Mouse (Mus musculus) neural tube, embryonic 13.5 days (tissue): ENCODE measurements around the gene 6430550D23Rik. TPM values are rescaled to one million over a fixed set of nuclear protein-coding genes. Genes with fewer than 3 reads are reported as not detected.
A peak's percentile ranks its signal among the peaks of the same experiment; 100 is the strongest.

Source experiments
- ATAC-seq: fragments of 200-750 bp; cut with Nextera tagmentation; 2 replicates; pipeline ENCODE4 v1.8.0; 2017; ENCODE audit warnings: low read depth, mild to moderate bottlenecking, moderate TSS enrichment, moderate library complexity
- H3K27ac ChIP-seq: fragments of 300-500 bp; sonication (generic); replicated peaks from 2 replicates; pipeline ENCODE4 v1.5.1; 2015; ENCODE audit warnings: moderate library complexity, mild to moderate bottlenecking, inconsistent platforms
- H3K27me3 ChIP-seq: fragments of 300-500 bp; sonication (generic); 2 replicates; pipeline ENCODE4 v1.6.1; 2015; ENCODE audit warnings: mild to moderate bottlenecking, inconsistent platforms
- H3K36me3 ChIP-seq: fragments of 300-500 bp; sonication (generic); 2 replicates; pipeline ENCODE4 v1.6.1; 2015; ENCODE audit warnings: mild to moderate bottlenecking, inconsistent platforms
- H3K4me1 ChIP-seq: fragments of 300-500 bp; sonication (generic); replicated peaks from 2 replicates; pipeline ENCODE4 v1.6.1; 2015; ENCODE audit warnings: inconsistent platforms
- H3K4me2 ChIP-seq: fragments of 300-500 bp; sonication (generic); 2 replicates; pipeline ENCODE4 v1.6.1; 2015; ENCODE audit warnings: inconsistent platforms, mild to moderate bottlenecking, moderate library complexity
- H3K4me3 ChIP-seq: fragments of 300-500 bp; sonication (generic); 2 replicates; pipeline ENCODE4 v1.5.1; 2015; ENCODE audit warnings: mild to moderate bottlenecking, inconsistent platforms
- H3K9ac ChIP-seq: fragments of 300-500 bp; sonication (generic); 2 replicates; pipeline ENCODE4 v1.6.1; 2015; ENCODE audit warnings: moderate library complexity, mild to moderate bottlenecking, inconsistent platforms
- H3K9me3 ChIP-seq: fragments of 300-500 bp; sonication (generic); 2 replicates; pipeline ENCODE4 v1.6.1; 2016; ENCODE audit warnings: inconsistent platforms
- WGBS: fragments of 180-500 bp; shearing (Covaris S2); methylation state at CpG from one replicate; pipeline ENCODE4 v1.1.7; 2015; 5-methylcytosine and 5-hydroxymethylcytosine counted together
- polyA plus RNA-seq: library from polyadenylated mRNA; unstranded; fragments of >200 nt; fragmentation: Nextera tagmentation; extraction: Ambion mirVana; gene quantifications from 2 replicates; pipeline ENCODE4 v1.2.1, GENCODE M21; 2015

Gene 6430550D23Rik
- polyA plus RNA-seq, 1 experiment from 2014 or later = 3.4 TPM

DNA sequence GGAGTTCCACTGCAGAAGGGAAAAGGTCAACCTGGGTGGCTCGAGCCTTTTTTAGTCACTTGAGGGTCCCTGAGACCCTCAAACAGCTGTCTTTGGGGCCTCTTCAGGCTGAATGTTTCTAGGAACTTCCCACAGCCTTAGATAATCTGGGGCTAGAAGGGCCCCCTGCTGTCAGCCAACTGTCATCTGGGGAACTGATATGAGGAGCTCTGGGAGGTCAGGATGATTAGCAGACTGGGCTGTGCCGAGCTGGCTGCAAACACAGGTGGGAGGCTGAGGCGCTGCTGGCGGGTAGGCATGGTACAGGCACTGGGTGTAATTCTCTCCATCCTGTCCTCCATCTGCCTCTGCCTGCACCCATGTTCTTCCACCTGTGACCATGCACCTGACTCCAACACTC lies 18.7 kb downstream of the 6430550D23Rik start:
- no peaks in the 10 kb centered on the region for H3K4me1 ChIP-seq
- H3K36me3 ChIP-seq = peaks cover 100% of the 10 kb centered on the region
- H3K27me3 ChIP-seq = no peaks in the 10 kb centered on the region
- no peaks in the 10 kb centered on the region for H3K9me3 ChIP-seq
- no peak overlapping the region for H3K9ac ChIP-seq
- H3K4me2 ChIP-seq = no peak overlapping the region
- H3K27ac ChIP-seq = no peak overlapping the region
- H3K4me3 ChIP-seq = no peak overlapping the region
- WGBS = 87% methylated on average over 4 of the region's 4 CpGs
- ATAC-seq = no peak

DNA sequence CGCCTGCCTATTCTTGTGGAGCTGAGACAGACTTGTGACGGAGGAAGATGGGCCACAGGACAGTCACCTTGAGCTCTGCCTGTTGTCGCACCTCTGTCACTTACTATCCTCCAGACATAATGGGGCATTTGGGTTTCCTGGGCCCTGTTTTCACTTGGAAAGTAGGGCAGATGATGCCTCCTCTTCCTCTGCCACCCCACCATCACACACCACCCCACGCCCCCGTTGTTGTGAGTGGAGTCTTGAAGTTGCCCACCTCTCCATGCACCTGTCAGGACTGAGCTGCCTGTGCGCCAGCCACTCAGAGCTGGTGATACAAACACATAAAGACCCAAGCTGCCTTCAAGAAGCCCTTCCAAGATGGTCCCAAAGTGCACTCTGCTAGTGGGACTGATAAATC lies 20.6 kb downstream of the 6430550D23Rik start:
- no peak for ATAC-seq
- Histone ChIP-seq H3K36me3 (peaks cover 100% of the 10 kb centered on the region), H3K4me2 (no peak overlapping the region), H3K27me3 (no peaks in the 10 kb centered on the region), H3K4me1 (no peaks in the 10 kb centered on the region), H3K27ac (no peak overlapping the region), H3K9ac (no peak overlapping the region), H3K4me3 (no peak overlapping the region), H3K9me3 (no peaks in the 10 kb centered on the region)
- 95% methylated on average over 6 of the region's 6 CpGs for WGBS

DNA sequence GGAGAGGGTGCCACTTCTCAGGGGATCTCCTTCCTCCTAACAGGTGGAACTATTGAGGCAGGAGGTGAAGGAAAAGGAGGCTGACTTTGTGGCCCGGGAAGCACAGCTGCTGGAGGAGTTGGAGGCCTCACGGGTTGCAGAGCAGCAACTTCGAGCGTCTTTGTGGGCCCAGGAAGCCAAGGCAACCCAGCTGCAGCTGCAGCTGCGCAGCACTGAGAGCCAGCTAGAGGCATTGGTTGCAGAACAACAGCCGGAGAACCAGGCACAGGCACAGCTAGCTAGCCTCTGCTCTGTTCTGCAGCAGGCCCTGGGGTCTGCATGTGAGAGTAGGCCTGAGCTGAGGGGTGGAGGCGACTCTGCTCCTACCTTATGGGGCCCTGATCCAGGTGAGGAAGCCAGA lies 22.0 kb downstream of the 6430550D23Rik start:
- no peaks in the 10 kb centered on the region for H3K4me1 ChIP-seq
- WGBS = 92% methylated on average over 7 of the region's 7 CpGs
- 0 out of 2 replicates have a peak overlapping the region, but pooled peaks have one; percentile 1 for H3K9ac ChIP-seq
- H3K9me3 ChIP-seq = no peaks in the 10 kb centered on the region
- no peaks in the 10 kb centered on the region for H3K27me3 ChIP-seq
- no peak overlapping the region for H3K27ac ChIP-seq
- H3K36me3 ChIP-seq = peaks cover 100% of the 10 kb centered on the region
- H3K4me3 ChIP-seq = no peak overlapping the region
- ATAC-seq = no peak
- no peak overlapping the region for H3K4me2 ChIP-seq

DNA sequence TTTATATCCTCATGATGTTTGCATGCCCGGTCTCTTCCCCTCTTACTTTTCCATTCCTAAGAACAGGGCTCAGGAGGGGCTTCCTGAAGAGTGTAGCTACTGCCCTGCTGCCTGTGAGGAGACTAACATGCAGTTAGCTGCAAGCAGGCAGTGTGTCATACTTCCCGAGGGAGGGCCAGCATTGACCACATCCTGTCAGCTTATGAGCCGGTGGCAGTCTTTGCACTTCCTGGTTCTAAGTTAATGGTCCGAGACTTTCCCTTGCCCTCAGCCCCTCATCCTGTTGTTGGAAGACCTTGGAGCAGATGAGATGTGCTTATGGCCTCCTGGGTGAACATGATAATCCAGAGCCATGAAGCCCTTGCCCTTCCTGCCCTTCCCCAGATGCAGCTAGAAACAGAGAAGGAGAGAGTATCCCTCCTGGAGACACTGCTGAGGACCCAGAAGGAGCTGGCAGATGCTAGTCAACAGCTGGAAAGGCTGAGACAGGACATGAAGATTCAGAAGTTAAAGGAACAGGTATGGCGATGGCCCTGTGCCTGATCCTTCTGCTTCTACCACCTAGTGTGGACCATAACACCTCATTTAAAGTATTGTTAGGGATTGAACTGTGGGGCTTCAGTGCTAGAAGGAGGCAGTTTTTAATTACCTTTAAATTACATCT lies 28.3 kb downstream of the 6430550D23Rik start:
- no peak overlapping the region for H3K9ac ChIP-seq
- 83% methylated on average over 5 of the region's 5 CpGs for WGBS
- H3K4me1 ChIP-seq = no peaks in the 10 kb centered on the region
- peaks cover 92% of the 10 kb centered on the region for H3K36me3 ChIP-seq
- no peaks in the 10 kb centered on the region for H3K9me3 ChIP-seq
- no peak overlapping the region for H3K27ac ChIP-seq
- no peak overlapping the region for H3K4me2 ChIP-seq
- no peak for ATAC-seq
- H3K27me3 ChIP-seq = no peaks in the 10 kb centered on the region
- H3K4me3 ChIP-seq = no peak overlapping the region

DNA sequence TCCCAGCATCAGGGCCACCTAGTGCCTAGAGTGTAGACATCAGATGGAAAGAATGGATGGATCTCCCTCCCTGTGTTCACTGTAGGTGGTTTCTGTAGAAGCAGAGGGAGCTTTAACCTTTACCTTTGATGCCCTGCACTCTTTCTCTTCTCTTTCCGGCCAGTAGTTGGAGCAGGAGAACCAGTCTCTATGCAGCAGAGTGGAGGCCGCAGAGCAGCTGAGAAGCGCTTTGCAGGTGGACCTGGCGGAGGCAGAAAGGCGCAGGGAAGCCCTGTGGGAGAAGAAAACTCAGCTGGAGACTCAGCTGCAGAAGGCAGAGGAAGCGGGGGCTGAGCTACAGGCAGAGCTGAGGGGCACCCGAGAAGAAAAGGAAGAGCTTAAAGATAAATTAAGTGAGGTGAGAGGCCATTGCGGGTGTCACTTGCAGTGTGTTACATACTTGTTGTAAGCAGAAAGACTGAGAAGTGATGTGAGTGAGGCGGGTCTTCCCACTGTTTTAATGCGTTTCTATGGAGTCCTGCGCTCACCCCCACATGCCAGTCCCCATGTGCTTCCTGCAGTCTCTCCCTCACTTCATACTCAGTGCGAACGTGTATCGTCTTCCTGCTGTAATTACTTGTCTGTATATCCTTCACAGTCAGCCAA lies 33.6 kb downstream of the 6430550D23Rik start:
- peaks cover 87% of the 10 kb centered on the region for H3K36me3 ChIP-seq

DNA sequence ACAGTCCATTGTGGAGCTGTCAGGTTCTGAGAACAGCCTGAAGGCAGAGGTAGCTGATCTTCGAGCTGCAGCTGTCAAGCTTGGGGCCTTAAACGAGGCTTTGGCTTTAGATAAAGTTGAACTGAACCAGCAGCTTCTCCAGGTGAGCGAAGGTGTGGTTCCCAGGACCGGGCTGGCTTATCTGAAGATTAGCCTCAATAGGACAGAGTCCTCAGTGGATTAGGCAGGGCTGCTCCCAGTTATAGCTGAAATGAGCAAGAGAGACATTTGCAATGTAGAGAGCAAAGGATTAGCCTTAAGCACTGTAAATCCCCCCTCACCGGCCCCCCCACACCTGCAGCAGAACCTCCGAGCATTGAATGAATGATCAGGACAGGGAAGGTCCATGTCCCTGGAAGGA lies 34.4 kb downstream of the 6430550D23Rik start:
- Histone ChIP-seq H3K4me2 (no peak overlapping the region), H3K9me3 (no peaks in the 10 kb centered on the region), H3K27ac (no peak overlapping the region), H3K4me3 (no peak overlapping the region), H3K36me3 (peaks cover 90% of the 10 kb centered on the region), H3K4me1 (no peaks in the 10 kb centered on the region), H3K27me3 (no peaks in the 10 kb centered on the region), H3K9ac (no peak overlapping the region)
- 88% methylated on average over 6 of the region's 6 CpGs for WGBS
- ATAC-seq = no peak

More for the DNA sequence above, 33.6 kb downstream of the 6430550D23Rik start:
- ATAC-seq = no peak
- 86% methylated on average over 14 of the region's 14 CpGs for WGBS
- H3K4me3 ChIP-seq = no peak overlapping the region
- H3K4me2 ChIP-seq = no peak overlapping the region
- H3K9me3 ChIP-seq = no peaks in the 10 kb centered on the region
- no peaks in the 10 kb centered on the region for H3K27me3 ChIP-seq
- no peak overlapping the region for H3K9ac ChIP-seq
- no peak overlapping the region for H3K27ac ChIP-seq
- no peaks in the 10 kb centered on the region for H3K4me1 ChIP-seq

DNA sequence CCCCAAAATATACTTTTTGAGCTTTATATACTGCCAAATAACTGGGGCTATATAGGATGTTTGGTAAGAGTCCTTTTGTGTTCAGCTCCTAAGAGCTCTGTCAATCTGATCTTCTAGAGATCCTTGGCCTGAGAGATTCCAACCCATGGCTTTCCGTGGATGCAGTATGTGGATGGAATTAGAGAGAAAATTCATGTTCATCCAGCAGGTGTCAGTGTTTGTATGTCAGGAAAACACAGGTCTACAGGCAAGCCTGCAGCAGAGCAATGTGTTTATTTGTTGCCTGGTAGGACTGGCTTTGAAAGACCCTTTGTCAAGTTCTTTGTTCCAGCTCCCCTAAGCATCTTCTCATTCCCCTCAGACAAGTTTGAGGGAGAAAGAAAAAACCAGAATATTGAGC lies 44.8 kb downstream of the 6430550D23Rik start:
- ATAC-seq = 0 out of 2 replicates have a peak, but pooled peaks have one; percentile 19
- 42% methylated on average over 1 of the region's 1 CpGs for WGBS
- peaks cover 54% of the 10 kb centered on the region for H3K36me3 ChIP-seq

DNA sequence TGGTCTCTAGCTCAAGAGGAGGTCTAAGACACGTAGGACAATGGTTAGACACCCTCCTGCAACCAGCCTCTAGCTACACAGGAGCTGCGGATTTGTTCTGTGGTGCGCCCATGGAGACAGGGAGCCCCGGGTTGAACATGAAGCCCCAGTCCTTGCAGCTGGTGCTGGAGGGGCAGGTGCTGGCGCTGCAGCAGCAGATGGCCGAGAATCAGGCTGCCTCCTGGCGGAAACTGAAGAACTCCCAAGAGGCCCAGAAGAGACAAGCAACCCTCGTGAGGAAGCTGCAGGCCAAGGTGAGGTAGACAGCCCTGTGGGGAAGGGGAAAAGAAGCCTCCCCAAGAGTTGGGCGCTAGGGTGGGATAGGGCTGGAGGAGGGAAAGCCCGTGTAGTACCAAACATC lies 45.9 kb downstream of the 6430550D23Rik start:
- no peak for ATAC-seq
- H3K36me3 ChIP-seq = peaks cover 43% of the 10 kb centered on the region
- peaks cover 23% of the 10 kb centered on the region for H3K4me1 ChIP-seq
- H3K4me2 ChIP-seq = no peak overlapping the region
- H3K27me3 ChIP-seq = no peaks in the 10 kb centered on the region
- no peak overlapping the region for H3K4me3 ChIP-seq
- H3K9ac ChIP-seq = no peak overlapping the region
- no peak overlapping the region; the same call in 1 of the 2 replicates for H3K27ac ChIP-seq
- 64% methylated on average over 10 of the region's 10 CpGs for WGBS
- H3K9me3 ChIP-seq = no peaks in the 10 kb centered on the region

More for the DNA sequence above, 44.8 kb downstream of the 6430550D23Rik start:
- Histone ChIP-seq H3K4me3 (no peak overlapping the region), H3K9me3 (no peaks in the 10 kb centered on the region), H3K4me2 (no peak overlapping the region), H3K27me3 (no peaks in the 10 kb centered on the region), H3K4me1 (peaks cover 13% of the 10 kb centered on the region), H3K27ac (peak overlapping the region; percentile 65), H3K9ac (no peak overlapping the region)

DNA sequence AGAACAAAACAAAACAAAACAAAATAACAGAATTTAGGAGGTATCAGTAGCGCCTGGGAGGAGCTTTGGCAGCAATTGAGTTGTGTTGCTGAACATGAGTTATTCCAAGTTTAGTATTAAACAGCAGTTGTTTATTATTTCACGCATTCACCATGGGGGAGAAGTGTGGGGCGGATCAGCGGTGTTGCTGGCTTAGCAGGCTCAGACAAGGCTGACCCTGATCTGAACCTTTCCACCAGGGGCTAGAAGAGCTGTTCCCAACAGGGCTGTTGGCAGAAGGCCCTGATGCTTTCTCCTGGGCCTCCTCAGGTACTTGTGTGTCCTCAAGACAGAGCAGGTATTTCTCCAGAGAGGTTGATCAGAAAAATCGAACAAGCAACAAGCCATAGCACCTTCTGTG lies 47.8 kb downstream of the 6430550D23Rik start:
- Histone ChIP-seq H3K27me3 (no peaks in the 10 kb centered on the region), H3K4me3 (no peak overlapping the region)
- 89% methylated on average over 5 of the region's 5 CpGs for WGBS

DNA sequence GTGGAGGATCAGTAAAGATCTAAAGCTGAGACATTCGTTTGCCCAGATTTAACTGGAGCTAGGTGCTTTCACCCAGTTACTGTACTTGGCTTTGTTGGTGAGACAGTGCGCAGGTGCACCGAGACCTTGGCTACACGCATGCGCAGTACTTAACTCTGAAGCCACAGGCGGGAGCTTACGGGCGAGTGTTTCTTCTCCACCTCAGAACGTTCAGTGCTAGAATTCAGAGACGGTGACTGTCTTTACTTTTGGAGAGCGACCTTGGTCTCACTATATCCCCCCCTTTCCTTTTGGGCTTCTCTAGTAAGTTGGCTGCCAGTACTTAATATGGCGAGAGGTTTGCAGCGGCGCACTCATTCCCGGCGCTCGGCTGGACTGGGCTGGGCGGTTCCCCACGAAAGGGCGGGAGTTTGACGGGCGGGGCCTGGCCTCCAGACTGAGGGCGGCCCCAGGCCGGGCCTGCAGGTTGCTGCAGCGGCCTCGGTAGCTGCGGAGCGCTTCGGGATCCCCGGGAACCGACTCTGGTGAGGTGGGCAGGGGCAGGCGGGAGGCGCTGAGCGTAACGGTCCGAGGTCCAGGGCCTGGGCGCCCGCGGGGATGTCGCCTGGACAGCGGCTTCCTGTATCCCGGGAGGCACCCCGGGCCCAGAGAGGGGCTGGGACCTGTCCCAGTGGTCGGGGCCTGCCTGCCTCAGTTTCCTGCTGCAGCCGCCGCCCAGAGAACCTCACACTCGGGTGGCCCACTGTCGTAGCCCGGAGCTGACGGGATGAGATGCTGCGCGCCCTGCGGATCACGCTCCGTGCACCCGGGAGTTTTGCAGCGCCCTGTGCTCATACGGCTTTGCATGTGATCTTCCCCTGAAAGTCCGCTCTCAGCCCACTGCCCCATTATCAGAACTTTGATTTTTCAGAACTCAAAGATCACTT lies 51.4 kb downstream of the 6430550D23Rik start, which contains the start of gene Cep250:
Gene Cep250, plus strand, starts transcription at position 325 of the 926 bp plus-strand sequence.
- peaks cover 6% of the 10 kb centered on the region for H3K27me3 ChIP-seq
- ATAC-seq = peak; percentile 96
- peak within 1 kb of the TSS; percentile 93 for H3K9ac ChIP-seq
- peak within 1 kb of the TSS; percentile 92 for H3K27ac ChIP-seq
- H3K36me3 ChIP-seq = 0 out of 2 replicates have a peak, but pooled peaks cover 3% of the 10 kb centered on the region
- peaks cover 10% of the 10 kb centered on the region for H3K4me1 ChIP-seq
- WGBS = under 1% methylated on average over 59 of the region's 59 CpGs
- H3K9me3 ChIP-seq = no peaks in the 10 kb centered on the region
- peak within 1 kb of the TSS; percentile 72 for H3K4me2 ChIP-seq
- peak within 1 kb of the TSS; percentile 94 for H3K4me3 ChIP-seq

More for the DNA sequence above, 47.8 kb downstream of the 6430550D23Rik start:
- H3K4me1 ChIP-seq = peaks cover 24% of the 10 kb centered on the region
- H3K9me3 ChIP-seq = no peaks in the 10 kb centered on the region
- H3K9ac ChIP-seq = no peak overlapping the region
- ATAC-seq = no peak
- no peak overlapping the region for H3K27ac ChIP-seq
- peaks cover 25% of the 10 kb centered on the region for H3K36me3 ChIP-seq
- H3K4me2 ChIP-seq = no peak overlapping the region

DNA sequence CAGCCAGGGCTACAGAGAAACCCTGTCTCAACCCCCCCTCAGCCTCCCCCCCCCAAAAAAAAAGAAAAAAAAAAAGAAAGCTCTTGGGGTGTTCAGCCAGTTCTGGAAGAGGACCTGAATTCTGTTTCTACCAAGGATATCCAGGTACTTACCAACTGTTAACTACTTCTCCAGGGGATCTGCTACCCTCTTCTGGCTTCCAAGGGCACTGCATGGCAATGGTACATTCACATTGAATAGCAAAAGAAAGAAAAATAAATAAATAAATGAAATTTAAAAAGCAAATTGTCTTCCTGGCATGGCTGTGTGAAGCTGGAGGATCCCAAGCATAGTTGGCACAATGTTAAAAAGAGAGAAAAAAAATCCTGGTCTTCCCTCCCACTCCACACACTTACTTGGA lies 55.8 kb downstream of the 6430550D23Rik start:
- H3K4me1 ChIP-seq = peaks cover 27% of the 10 kb centered on the region
- no peaks in the 10 kb centered on the region for H3K9me3 ChIP-seq
- H3K4me3 ChIP-seq = no peak overlapping the region
- H3K9ac ChIP-seq = no peak overlapping the region
- no peak overlapping the region for H3K27ac ChIP-seq
- H3K4me2 ChIP-seq = no peak overlapping the region
- no peak for ATAC-seq
- H3K27me3 ChIP-seq = peaks cover 6% of the 10 kb centered on the region
- no peaks in the 10 kb centered on the region for H3K36me3 ChIP-seq

DNA sequence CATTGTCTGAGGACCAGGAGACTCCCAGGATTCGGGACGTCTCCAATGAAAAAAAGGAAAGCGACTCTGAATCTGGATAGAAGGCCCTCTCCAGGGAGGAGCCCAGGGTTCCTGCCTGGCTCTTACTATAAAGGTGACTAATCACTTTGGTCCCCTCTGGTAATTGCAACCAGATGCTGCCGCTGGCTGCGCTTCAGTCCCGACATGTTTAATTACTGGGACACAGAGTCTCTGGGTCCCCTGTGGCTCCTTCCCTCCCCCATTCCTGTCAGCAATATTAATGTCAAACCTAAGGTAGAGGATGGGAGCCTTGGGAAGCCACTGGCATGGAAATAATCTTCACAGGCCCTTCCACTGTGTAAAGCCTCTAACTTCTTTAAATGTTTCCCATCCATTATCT lies 58.4 kb downstream of the 6430550D23Rik start:
- no peak overlapping the region for H3K4me2 ChIP-seq
- no peaks in the 10 kb centered on the region for H3K9me3 ChIP-seq
- H3K9ac ChIP-seq = no peak overlapping the region
- H3K27ac ChIP-seq = peak overlapping the region; percentile 39
- H3K4me1 ChIP-seq = peaks cover 50% of the 10 kb centered on the region
- peak; percentile 57 for ATAC-seq
- no peak overlapping the region for H3K4me3 ChIP-seq
- no peaks in the 10 kb centered on the region for H3K36me3 ChIP-seq
- peaks cover 6% of the 10 kb centered on the region for H3K27me3 ChIP-seq
- WGBS = 6% methylated on average over 6 of the region's 6 CpGs
